In the genomic region with DNA sequence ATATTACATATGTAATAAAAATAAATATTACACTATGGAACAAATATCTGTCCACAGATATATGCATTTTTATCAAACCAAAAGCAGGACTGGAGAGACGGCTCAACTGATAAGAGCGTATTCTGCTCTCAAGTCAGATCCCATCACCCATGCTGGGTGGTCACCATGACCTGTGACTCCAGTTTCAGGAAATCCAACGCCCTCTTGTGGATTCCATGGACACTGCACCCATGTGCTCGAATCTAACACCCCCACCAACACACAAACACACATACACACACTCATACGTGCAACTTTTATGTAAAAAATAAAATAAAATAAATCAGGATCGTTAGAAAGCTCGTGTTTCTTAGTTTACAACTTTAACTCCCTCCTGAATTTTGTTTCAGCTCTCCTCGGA, we compare ENCODE assay signal across 8 mouse cellular contexts.
A peak's percentile ranks its signal among the peaks of the same experiment; 100 is the strongest.
DNase-seq lines count a peak whose midpoint lies in the region; ATAC-seq and TF ChIP-seq lines count a peak whose summit lies in the region.
"Had no signal": no experiment of that assay in that cellular context is flagged by ENCODE, and none has a peak within 500 bp of the region (broad histone marks: within the 10 kb centered on the region; RNA-seq: fewer than 3 reads in every experiment).

No protein-coding gene starts in this region.

- no peak overlapping the region for H3K4me2 ChIP-seq in limb, embryonic 11.5 days (ENCODE audit: low read depth, severe bottlenecking)
- peak overlapping the region; percentile 78 for H3K4me2 ChIP-seq in myocyte (ENCODE audit: low read depth)
- no peak overlapping the region for H3K4me2 ChIP-seq in midbrain, embryonic 16.5 days (ENCODE audit: low read length)
- H3K4me2 ChIP-seq in kidney, embryonic 15.5 days: no peak overlapping the region

- no peak overlapping the region for H3K4me3 ChIP-seq in limb, embryonic 11.5 days (ENCODE audit: low read depth, low read length)
- no peak overlapping the region for H3K4me3 ChIP-seq in limb, embryonic 10.5 days
- peak overlapping the region; percentile 1 for H3K4me3 ChIP-seq in myocyte
- no peak overlapping the region for H3K4me3 ChIP-seq in midbrain, embryonic 16.5 days (ENCODE audit: low read depth, low read length)
- no peak overlapping the region for H3K4me3 ChIP-seq in kidney, embryonic 15.5 days (replicated peaks)
- H3K4me3 ChIP-seq: limb, embryonic 13.5 days had no signal

- H3K79me2 ChIP-seq in myocyte (ENCODE audit: control insufficient read depth, insufficient read depth): no peaks in the 10 kb centered on the region

- no peak overlapping the region for H3ac ChIP-seq in myocyte (ENCODE audit: control insufficient read depth, insufficient read length)

- DNase-seq in limb, embryonic 11.5 days (ENCODE audit: low spot score): peak; percentile 30
- DNase-seq in limb, embryonic 10.5 days (ENCODE audit: low spot score): no peak
- peak; percentile 65 for DNase-seq in NIH3T3 (ENCODE audit: low read depth)
- DNase-seq in forelimb bud, embryonic 11.5 days (ENCODE audit: low read depth, low spot score): peak; percentile 16

- H3K27me3 ChIP-seq in limb, embryonic 11.5 days (ENCODE audit: control insufficient read depth, insufficient read depth, low read length): no peaks in the 10 kb centered on the region
- H3K27me3 ChIP-seq in limb, embryonic 10.5 days (ENCODE audit: low read depth, poor library complexity, severe bottlenecking): no peaks in the 10 kb centered on the region
- H3K27me3 ChIP-seq in myocyte (ENCODE audit: control insufficient read depth, insufficient read depth, insufficient read length): no peaks in the 10 kb centered on the region
- H3K27me3 ChIP-seq in midbrain, embryonic 16.5 days (ENCODE audit: control insufficient read depth, insufficient read depth, low read depth, low read length): no peaks in the 10 kb centered on the region
- no peaks in the 10 kb centered on the region for H3K27me3 ChIP-seq in kidney, embryonic 15.5 days
- H3K27me3 ChIP-seq: limb, embryonic 13.5 days had no signal

- H3K9me3 ChIP-seq in limb, embryonic 11.5 days (ENCODE audit: control insufficient read depth, low read length): no peaks in the 10 kb centered on the region
- no peaks in the 10 kb centered on the region for H3K9me3 ChIP-seq in limb, embryonic 10.5 days (replicated peaks)
- H3K9me3 ChIP-seq in midbrain, embryonic 16.5 days (replicated peaks; ENCODE audit: control insufficient read depth, low read length, poor library complexity, severe bottlenecking): no peaks in the 10 kb centered on the region
- H3K9me3 ChIP-seq in kidney, embryonic 15.5 days (replicated peaks): no peaks in the 10 kb centered on the region
- H3K9me3 ChIP-seq: limb, embryonic 13.5 days had no signal

- H3K9ac ChIP-seq in limb, embryonic 11.5 days (ENCODE audit: low read length): no peak overlapping the region
- H3K9ac ChIP-seq in midbrain, embryonic 16.5 days (ENCODE audit: low read depth, low read length): no peak overlapping the region
- H3K9ac ChIP-seq in kidney, embryonic 15.5 days: no peak overlapping the region
- H3K9ac ChIP-seq: limb, embryonic 13.5 days had no signal

- H3K36me3 ChIP-seq in limb, embryonic 11.5 days (ENCODE audit: control insufficient read depth, insufficient read depth, low read length): no peaks in the 10 kb centered on the region
- no peaks in the 10 kb centered on the region for H3K36me3 ChIP-seq in limb, embryonic 10.5 days
- no peaks in the 10 kb centered on the region for H3K36me3 ChIP-seq in myocyte (ENCODE audit: control insufficient read depth, insufficient read depth)
- no peaks in the 10 kb centered on the region for H3K36me3 ChIP-seq in midbrain, embryonic 16.5 days (ENCODE audit: control insufficient read depth, insufficient read depth, low read length)
- no peaks in the 10 kb centered on the region for H3K36me3 ChIP-seq in kidney, embryonic 15.5 days
- H3K36me3 ChIP-seq: limb, embryonic 13.5 days had no signal

- WGBS in limb, embryonic 11.5 days: 77% methylated on average over 8 of the region's 8 CpGs
- 80% methylated on average over 8 of the region's 8 CpGs for WGBS in limb, embryonic 10.5 days
- WGBS in midbrain, embryonic 16.5 days: 80% methylated on average over 8 of the region's 8 CpGs
- WGBS in kidney, embryonic 15.5 days: 69% methylated on average over 8 of the region's 8 CpGs

- peaks cover 3% of the 10 kb centered on the region; the same call in 1 of the 2 replicates for H3K4me1 ChIP-seq in limb, embryonic 11.5 days (ENCODE audit: control insufficient read depth, insufficient read depth, low read length)
- peaks cover 6% of the 10 kb centered on the region for H3K4me1 ChIP-seq in limb, embryonic 10.5 days
- no peaks in the 10 kb centered on the region for H3K4me1 ChIP-seq in midbrain, embryonic 16.5 days (ENCODE audit: control insufficient read depth, insufficient read depth, low read length)
- 0 out of 2 replicates have a peak, but pooled peaks cover 7% of the 10 kb centered on the region for H3K4me1 ChIP-seq in kidney, embryonic 15.5 days

- ATAC-seq in limb, embryonic 11.5 days (ENCODE audit: insufficient number of reproducible peaks, low FRiP score, low TSS enrichment, low read depth): no peak
- no peak for ATAC-seq in midbrain, embryonic 16.5 days
- ATAC-seq in kidney, embryonic 15.5 days (replicated peaks; ENCODE audit: low FRiP score): no peak

- TF ChIP-seq POLR2A in myocyte (IDR thresholded peaks at IDR 0.05; ENCODE audit: insufficient read length, low read depth): no peak

- no peak overlapping the region for H3K27ac ChIP-seq in limb, embryonic 11.5 days (replicated peaks; ENCODE audit: low read depth, low read length)
- H3K27ac ChIP-seq in limb, embryonic 10.5 days: no peak overlapping the region
- H3K27ac ChIP-seq in midbrain, embryonic 16.5 days (ENCODE audit: low read length): no peak overlapping the region
- H3K27ac ChIP-seq in kidney, embryonic 15.5 days: no peak overlapping the region

TF ChIP-seq in myocyte, 11 proteins besides CTCF, POLR2A, EP300 and RAD21:
- TF ChIP-seq TCF3 (IDR thresholded peaks at IDR 0.05; ENCODE audit: insufficient read length, low read depth) (no peak), POLR2AphosphoS2 (IDR thresholded peaks at IDR 0.05; ENCODE audit: insufficient read length, low read depth) (no peak), MAX (IDR thresholded peaks at IDR 0.05; ENCODE audit: low read depth) (no peak), USF1 (IDR thresholded peaks at IDR 0.05; ENCODE audit: low read depth) (no peak), TCF12 (IDR thresholded peaks at IDR 0.05; ENCODE audit: insufficient read depth, poor library complexity, severe bottlenecking) (no peak), E2F4 (IDR thresholded peaks at IDR 0.05; ENCODE audit: insufficient read depth) (no peak), SRF (IDR thresholded peaks at IDR 0.05; ENCODE audit: control insufficient read depth, insufficient read length, low read depth) (no peak), MYOG (IDR thresholded peaks at IDR 0.05; ENCODE audit: control insufficient read depth in 1 of 3, insufficient read depth in 1 of 3, insufficient read length in 2 of 3, low read depth in 2 of 3) (no peak), CEBPB (IDR thresholded peaks at IDR 0.05; ENCODE audit: insufficient read depth, poor library complexity, severe bottlenecking) (no peak), MYOD1 (IDR thresholded peaks at IDR 0.05; ENCODE audit: control insufficient read depth in 1 of 3, insufficient read length in 2 of 3, low read depth in 2 of 3) (no peak), REST (IDR thresholded peaks at IDR 0.05; ENCODE audit: insufficient read depth, insufficient read length) (no peak)
